Mouse (Mus musculus) testis, adult 2 months (tissue): Measurements from ENCODE around the gene Zfp709.
"Not testable (repeated sequence)": the region's sequence is repeated elsewhere in the genome, so short reads cannot be mapped to it uniquely, and the experiment has no call there.

Source experiments
- CTCF ChIP-seq: fragments of 200-500 bp; IDR thresholded peaks from 2 replicates; pipeline ENCODE4 v1.5.1; 2012; ENCODE audit warnings: low read depth, mild to moderate bottlenecking, inconsistent platforms, low read length, moderate library complexity; ENCODE audit not compliant: control insufficient read depth, insufficient read depth, insufficient replicate concordance
- POLR2A ChIP-seq: fragments of 200-500 bp; IDR thresholded peaks from 2 replicates; pipeline ENCODE4 v1.6.1; 2012; ENCODE audit warnings: low read depth, mild to moderate bottlenecking, inconsistent platforms, low read length, moderate library complexity; ENCODE audit not compliant: control insufficient read depth

DNA sequence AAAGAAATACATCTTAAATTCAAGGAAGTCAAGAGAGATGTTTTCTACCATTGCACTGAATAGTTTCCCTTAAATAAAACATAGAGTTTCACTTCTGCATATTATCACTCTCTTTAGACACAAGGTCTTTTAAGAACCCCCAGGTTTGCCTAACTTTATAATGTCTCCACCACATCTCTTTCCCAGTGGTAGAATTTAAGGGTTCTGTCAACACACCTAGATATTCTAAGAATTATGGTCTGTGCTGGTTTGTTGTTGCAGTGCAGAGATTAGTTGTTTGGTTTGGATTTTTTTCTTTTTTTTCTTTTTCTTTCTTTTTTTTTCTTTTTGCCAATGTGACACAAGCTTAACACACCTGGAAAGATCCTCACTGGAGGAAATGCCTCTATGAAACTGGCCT, 28.5 kb upstream of the Zfp709 start:
- not testable (repeated sequence) for TF ChIP-seq POLR2A, CTCF
